Mouse (Mus musculus): ENCODE results near the gene Cltb.
A peak's percentile ranks its signal among the peaks of the same experiment; 100 is the strongest.

Cltb gene

GRCm38 (mm10) chr13:54564232-54565200, 46.6 kb downstream of the Cltb start:
- no peak for DNase-seq (ENCODE audit: low spot score in 2 of 2)

- no peak for DNase-seq (ENCODE audit: low spot score in 2 of 2)
Observed at GRCm38 (mm10) chr13:54562562-54562961, 48.6 kb downstream of the Cltb start.

GRCm38 (mm10) chr13:54560608-54561007, 50.5 kb downstream of the Cltb start:
- DNase-seq (ENCODE audit: low spot score in 2 of 2), result no peak

GRCm38 (mm10) chr13:54559656-54560055, 51.5 kb downstream of the Cltb start:
- no peak for DNase-seq (ENCODE audit: low spot score in 2 of 2)

GRCm38 (mm10) chr13:54557652-54558051, 53.5 kb downstream of the Cltb start:
- DNase-seq (ENCODE audit: low spot score in 2 of 2), result no peak

GRCm38 (mm10) chr13:54556796-54557195, 54.3 kb downstream of the Cltb start:
- DNase-seq (ENCODE audit: low spot score in 2 of 2), result peak in 1 of 2 experiments; percentile 44

GRCm38 (mm10) chr13:54556176-54556575, 55.0 kb downstream of the Cltb start:
- DNase-seq (ENCODE audit: low spot score in 2 of 2), result no peak

GRCm38 (mm10) chr13:54548036-54548435, 63.1 kb downstream of the Cltb start:
- no peak for DNase-seq (ENCODE audit: low spot score in 2 of 2)
